Mouse (Mus musculus): ENCODE measurements around the gene Foxp4. TPM values are rescaled to one million over a fixed set of nuclear protein-coding genes. Genes with fewer than 3 reads are reported as not detected.

The Foxp4 gene
- polyA plus RNA-seq, 2 experiments: 3.5 to 9.4 TPM

GRCm38 (mm10) chr17:47883099-47883498, 41.3 kb downstream of the Foxp4 start:
- no peak overlapping the region for H3K9ac ChIP-seq (replicated peaks)
- no peak overlapping the region for H3K27ac ChIP-seq
- no peaks in the 10 kb centered on the region for H3K9me3 ChIP-seq (ENCODE audit: control insufficient read depth, low read length)
- no peak for DNase-seq (ENCODE audit: low read depth in 3 of 3, low spot score in 3 of 3)
- no peaks in the 10 kb centered on the region for H3K36me3 ChIP-seq (replicated peaks; ENCODE audit: control insufficient read depth, insufficient read depth, low read depth)
- no peak for ATAC-seq (ENCODE audit: insufficient read depth)
- no peak overlapping the region for H3K4me3 ChIP-seq (ENCODE audit: insufficient read depth in 1 of 2, low read depth in 2 of 2, low read length in 2 of 2)
- H3K27me3 ChIP-seq (ENCODE audit: control insufficient read depth, insufficient read depth, low read length): no peaks in the 10 kb centered on the region
- 54% methylated on average over 5 of the region's 5 CpGs for WGBS (ENCODE audit: insufficient replicate concordance)
- no peak overlapping the region for H3K4me2 ChIP-seq (ENCODE audit: low read depth)
- TF ChIP-seq EP300 (IDR thresholded peaks at IDR 0.05; ENCODE audit: low read depth) (no peak), CTCF (IDR thresholded peaks at IDR 0.05; ENCODE audit: low read depth) (no peak)
- H3K4me1 ChIP-seq (replicated peaks; ENCODE audit: control insufficient read depth in 2 of 2, insufficient read depth in 2 of 2, low read length in 1 of 2): peaks cover 0 to 4% of the 10 kb centered on the region in 2 experiments; a peak in 2 of 4 replicates

DNA sequence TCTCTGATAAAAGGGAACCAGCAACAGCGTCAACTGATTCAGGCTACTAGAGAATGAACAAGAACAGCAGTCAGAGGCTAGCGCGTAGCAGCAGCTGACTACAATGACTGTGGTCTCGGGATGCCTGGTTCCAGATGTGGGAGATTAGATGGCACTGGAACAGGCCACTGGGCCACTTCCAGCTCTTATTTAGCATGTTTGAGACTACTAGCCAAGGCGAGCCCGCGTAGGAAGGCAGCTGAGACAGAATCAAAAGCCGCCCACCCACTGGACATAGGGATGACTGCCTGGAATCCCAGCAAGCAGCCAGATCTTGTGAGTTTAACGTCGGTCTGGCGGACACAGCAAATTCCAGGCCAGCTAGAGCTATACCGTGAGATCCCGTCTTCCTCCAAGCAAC, 43.1 kb downstream of the Foxp4 start:
- Histone ChIP-seq H3K27ac (no peak overlapping the region), H3K4me1 (replicated peaks; ENCODE audit: control insufficient read depth in 2 of 2, insufficient read depth in 2 of 2, low read length in 1 of 2) (no peaks in the 10 kb centered on the region), H3K4me2 (ENCODE audit: low read depth) (no peak overlapping the region), H3K9ac (replicated peaks) (no peak overlapping the region), H3K4me3 (ENCODE audit: insufficient read depth in 1 of 2, low read depth in 2 of 2, low read length in 2 of 2) (no peak overlapping the region), H3K27me3 (ENCODE audit: control insufficient read depth, insufficient read depth, low read length) (no peaks in the 10 kb centered on the region), H3K9me3 (ENCODE audit: control insufficient read depth, low read length) (no peaks in the 10 kb centered on the region), H3K36me3 (replicated peaks; ENCODE audit: control insufficient read depth, insufficient read depth, low read depth) (no peaks in the 10 kb centered on the region)
- DNase-seq (ENCODE audit: low read depth in 3 of 3, low spot score in 3 of 3) (no peak), ATAC-seq (ENCODE audit: insufficient read depth) (no peak)
- TF ChIP-seq EP300 (IDR thresholded peaks at IDR 0.05; ENCODE audit: low read depth) (no peak), CTCF (IDR thresholded peaks at IDR 0.05; ENCODE audit: low read depth) (no peak)
- 74% methylated on average over 13 of the region's 13 CpGs for WGBS (ENCODE audit: insufficient replicate concordance)

- 58% methylated on average over 3 of the region's 3 CpGs for WGBS (ENCODE audit: insufficient replicate concordance)
- no peaks in the 10 kb centered on the region for H3K9me3 ChIP-seq (ENCODE audit: control insufficient read depth, low read length)
- H3K4me3 ChIP-seq (ENCODE audit: insufficient read depth in 1 of 2, low read depth in 2 of 2, low read length in 2 of 2): no peak overlapping the region
- no peak for TF ChIP-seq EP300 (IDR thresholded peaks at IDR 0.05; ENCODE audit: low read depth)
- DNase-seq (ENCODE audit: low read depth in 3 of 3, low spot score in 3 of 3): no peak
- H3K4me2 ChIP-seq (ENCODE audit: low read depth): no peak overlapping the region
- no peak overlapping the region for H3K27ac ChIP-seq
- ATAC-seq (ENCODE audit: insufficient read depth): no peak
- no peaks in the 10 kb centered on the region for H3K36me3 ChIP-seq (replicated peaks; ENCODE audit: control insufficient read depth, insufficient read depth, low read depth)
- H3K4me1 ChIP-seq (replicated peaks; ENCODE audit: control insufficient read depth in 2 of 2, insufficient read depth in 2 of 2, low read length in 1 of 2): no peaks in the 10 kb centered on the region
- H3K9ac ChIP-seq (replicated peaks): no peak overlapping the region
- H3K27me3 ChIP-seq (ENCODE audit: control insufficient read depth, insufficient read depth, low read length): no peaks in the 10 kb centered on the region
These were observed 45.2 kb downstream of the Foxp4 start for GRCm38 (mm10) chr17:47879207-47879606.

GRCm38 (mm10) chr17:47878378-47879089, 45.9 kb downstream of the Foxp4 start:
- ATAC-seq (ENCODE audit: insufficient read depth): no peak
- Histone ChIP-seq H3K9ac (replicated peaks) (no peak overlapping the region), H3K27ac (no peak overlapping the region), H3K4me1 (replicated peaks; ENCODE audit: control insufficient read depth in 2 of 2, insufficient read depth in 2 of 2, low read length in 1 of 2) (peaks cover 0 to 3% of the 10 kb centered on the region in 2 experiments; a peak in 1 of 4 replicates), H3K27me3 (ENCODE audit: control insufficient read depth, insufficient read depth, low read length) (no peaks in the 10 kb centered on the region), H3K4me2 (ENCODE audit: low read depth) (no peak overlapping the region), H3K36me3 (replicated peaks; ENCODE audit: control insufficient read depth, insufficient read depth, low read depth) (no peaks in the 10 kb centered on the region), H3K9me3 (ENCODE audit: control insufficient read depth, low read length) (no peaks in the 10 kb centered on the region), H3K4me3 (ENCODE audit: insufficient read depth in 1 of 2, low read depth in 2 of 2, low read length in 2 of 2) (no peak overlapping the region)
- no peak for DNase-seq (ENCODE audit: low read depth in 3 of 3, low spot score in 3 of 3)
- WGBS (ENCODE audit: insufficient replicate concordance): 58% methylated on average over 35 of the region's 35 CpGs
- no peak for TF ChIP-seq EP300 (IDR thresholded peaks at IDR 0.05; ENCODE audit: low read depth)
- no peak for TF ChIP-seq CTCF (IDR thresholded peaks at IDR 0.05; ENCODE audit: low read depth)

- H3K4me1 ChIP-seq (replicated peaks; ENCODE audit: control insufficient read depth in 2 of 2, insufficient read depth in 2 of 2, low read length in 1 of 2): peaks cover 0 to 4% of the 10 kb centered on the region in 2 experiments; a peak in 1 of 4 replicates
- no peak overlapping the region for H3K27ac ChIP-seq
- no peak overlapping the region for H3K9ac ChIP-seq (replicated peaks)
- no peak overlapping the region for H3K4me2 ChIP-seq (ENCODE audit: low read depth)
- no peak for ATAC-seq (ENCODE audit: insufficient read depth)
- H3K4me3 ChIP-seq (ENCODE audit: insufficient read depth in 1 of 2, low read depth in 2 of 2, low read length in 2 of 2): no peak overlapping the region
- H3K9me3 ChIP-seq (ENCODE audit: control insufficient read depth, low read length): no peaks in the 10 kb centered on the region
- DNase-seq (ENCODE audit: low read depth in 3 of 3, low spot score in 3 of 3): no peak
- TF ChIP-seq CTCF (IDR thresholded peaks at IDR 0.05; ENCODE audit: low read depth) (no peak), EP300 (IDR thresholded peaks at IDR 0.05; ENCODE audit: low read depth) (no peak)
- H3K27me3 ChIP-seq (ENCODE audit: control insufficient read depth, insufficient read depth, low read length): no peaks in the 10 kb centered on the region
- WGBS (ENCODE audit: insufficient replicate concordance): 61% methylated on average over 10 of the region's 10 CpGs
- no peaks in the 10 kb centered on the region for H3K36me3 ChIP-seq (replicated peaks; ENCODE audit: control insufficient read depth, insufficient read depth, low read depth)
These were observed 46.6 kb downstream of the Foxp4 start for GRCm38 (mm10) chr17:47877715-47878377.

Data from liver, embryonic 14.5 days (tissue).